Mouse (Mus musculus): ENCODE results near the gene Zfp248.

Zfp248 gene

GRCm38 (mm10) chr6:118455042-118455631 lies at the start of gene Zfp248:
Gene Zfp248, minus strand, starts transcription at chr6:118455528.
- DNase-seq (ENCODE audit: low read depth) = peak; percentile 85

- no peak for DNase-seq (ENCODE audit: low read depth)
These were observed 43.7 kb upstream of the Zfp248 start for GRCm38 (mm10) chr6:118499010-118499409.

- no peak for DNase-seq (ENCODE audit: low read depth)
These were observed 26.8 kb upstream of the Zfp248 start for GRCm38 (mm10) chr6:118482125-118482524.

- DNase-seq (ENCODE audit: low read depth) = no peak
These were observed 23.8 kb upstream of the Zfp248 start, which contains the start of gene Zfp9 for GRCm38 (mm10) chr6:118478957-118479708. Gene Zfp9, minus strand, starts transcription at chr6:118479320.

DNA sequence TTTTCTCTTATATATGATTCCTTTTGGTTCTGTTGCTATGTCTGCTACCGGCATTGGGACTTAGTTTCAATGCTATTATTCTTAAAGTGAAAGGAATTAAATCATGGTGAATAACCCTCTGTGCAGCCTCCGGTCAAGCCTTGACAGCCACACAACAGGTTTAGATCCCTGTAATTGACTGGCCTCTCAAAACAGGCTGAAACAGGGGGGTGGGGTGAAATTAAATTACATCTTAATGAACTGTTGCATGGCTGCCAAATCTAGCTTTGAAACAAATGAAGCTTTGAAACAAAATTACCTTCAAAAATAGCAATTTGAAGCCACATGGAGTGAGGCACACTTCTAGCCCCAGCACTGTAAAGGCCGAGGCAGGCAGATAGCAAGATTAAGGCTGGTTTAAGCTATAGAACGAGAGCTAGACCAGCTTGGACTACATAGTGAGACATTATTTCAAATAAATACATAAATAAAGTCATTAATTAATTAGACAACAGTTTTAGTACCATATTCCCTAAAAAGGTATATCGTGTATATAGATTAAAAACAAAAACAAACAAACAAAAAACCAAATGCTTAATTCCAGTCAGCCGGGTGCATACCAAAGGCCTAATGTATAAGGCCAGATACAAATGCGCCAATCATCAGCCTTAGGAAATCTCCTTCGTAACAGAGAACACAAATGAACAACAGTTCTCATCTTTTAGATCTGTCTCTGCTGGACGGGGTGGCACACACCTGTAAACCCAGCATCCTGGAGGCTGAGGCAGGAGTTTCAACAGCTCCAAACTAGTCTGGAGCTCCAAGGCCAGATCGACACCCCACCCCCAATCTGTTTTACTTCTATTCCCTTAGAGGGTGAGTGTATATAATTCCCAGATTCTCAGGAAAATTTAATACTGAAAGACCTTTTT lies 22.8 kb upstream of the Zfp248 start:
- no peak for DNase-seq (ENCODE audit: low read depth)

DNA sequence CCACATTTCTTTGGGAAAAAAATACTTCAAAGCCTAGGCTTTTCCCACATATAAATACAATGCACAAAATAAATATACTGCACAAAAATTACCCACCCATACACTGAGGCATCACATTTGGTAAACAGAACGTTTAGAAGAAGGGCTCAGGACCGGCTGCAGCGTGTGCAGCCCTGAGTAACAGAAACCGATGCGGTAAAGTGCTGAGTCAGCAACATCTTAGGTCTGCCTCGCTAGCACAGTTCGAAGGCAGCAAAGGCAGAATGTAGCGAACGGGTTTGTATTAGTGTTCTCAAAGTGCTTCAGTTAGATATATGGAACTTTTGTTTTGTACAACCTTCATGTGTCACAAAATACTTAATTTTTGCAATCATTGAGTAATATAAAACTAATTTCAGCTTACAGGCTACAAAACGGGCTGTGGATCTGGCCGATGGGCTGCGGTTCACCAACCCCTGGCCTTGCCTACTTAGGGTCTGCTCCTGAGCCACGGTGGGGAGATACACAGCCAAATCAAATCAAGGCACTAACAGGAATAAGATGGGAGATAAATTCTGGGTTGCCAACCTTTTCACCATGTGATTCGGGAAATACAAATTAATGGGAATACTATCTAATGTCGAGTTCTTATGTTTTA lies 6.9 kb upstream of the Zfp248 start:
- DNase-seq (ENCODE audit: low read depth) = no peak

DNA sequence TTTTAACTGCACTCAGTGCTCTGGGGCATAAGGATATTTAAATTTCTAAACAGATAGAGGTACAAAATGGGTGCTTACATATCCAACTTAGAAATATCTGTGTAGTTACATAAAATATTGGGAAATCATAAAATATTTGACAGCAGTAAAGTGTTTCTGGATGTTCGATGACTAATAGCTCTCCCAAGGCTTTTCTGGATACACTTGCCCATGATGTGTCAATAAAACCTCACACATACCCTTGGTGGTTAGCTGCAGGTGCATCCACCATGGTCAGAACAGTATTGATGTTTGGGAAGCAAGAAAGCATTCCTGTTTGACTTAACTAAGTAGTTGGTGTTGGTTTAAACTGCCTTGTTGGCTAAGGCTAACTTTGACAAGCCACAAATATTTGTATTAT lies 2.4 kb upstream of the Zfp248 start:
- no peak for DNase-seq (ENCODE audit: low read depth)

- peak; percentile 13 for DNase-seq (ENCODE audit: low read depth)
These were observed 876 bp downstream of the Zfp248 start for GRCm38 (mm10) chr6:118454452-118454851.

DNA sequence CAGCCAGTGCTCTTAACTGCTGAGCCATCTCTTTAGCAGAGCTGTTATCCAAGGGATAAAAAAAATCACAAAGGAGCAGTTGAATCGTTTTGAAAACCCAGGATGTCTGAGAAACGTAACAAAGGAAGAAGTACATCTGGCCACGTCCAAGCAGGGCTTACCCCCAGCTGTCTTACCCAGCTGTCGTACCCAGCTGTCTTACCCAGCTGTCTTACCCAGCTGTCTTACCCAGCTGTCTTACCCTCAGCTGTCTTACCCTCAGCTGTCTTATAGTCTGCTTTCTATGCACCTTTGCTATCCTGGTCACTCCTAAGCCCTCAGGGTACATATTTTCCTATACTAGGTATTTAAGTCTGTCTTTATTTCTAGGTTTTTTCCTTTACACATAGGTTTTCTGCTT lies 23.8 kb downstream of the Zfp248 start:
- no peak for DNase-seq (ENCODE audit: low read depth)

DNA sequence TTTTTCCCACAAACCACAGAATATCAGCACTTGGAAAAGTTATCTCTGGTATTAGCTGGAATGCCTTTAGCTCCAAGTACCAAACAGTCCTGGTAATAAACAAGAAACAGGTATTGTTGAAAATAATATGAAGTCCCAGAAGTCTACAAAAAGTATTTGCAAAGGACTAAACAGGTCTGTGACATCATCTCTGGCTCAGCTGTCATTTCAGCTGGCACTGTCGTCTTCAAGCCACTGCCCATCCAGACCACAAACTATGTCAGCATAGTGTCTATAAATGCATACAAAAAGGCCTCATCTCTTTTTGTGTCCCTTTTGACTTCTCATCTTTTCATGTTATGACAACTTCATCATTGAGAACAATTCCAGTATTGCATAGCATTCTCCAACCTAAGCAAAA lies 28.7 kb downstream of the Zfp248 start:
- no peak for DNase-seq (ENCODE audit: low read depth)

DNA sequence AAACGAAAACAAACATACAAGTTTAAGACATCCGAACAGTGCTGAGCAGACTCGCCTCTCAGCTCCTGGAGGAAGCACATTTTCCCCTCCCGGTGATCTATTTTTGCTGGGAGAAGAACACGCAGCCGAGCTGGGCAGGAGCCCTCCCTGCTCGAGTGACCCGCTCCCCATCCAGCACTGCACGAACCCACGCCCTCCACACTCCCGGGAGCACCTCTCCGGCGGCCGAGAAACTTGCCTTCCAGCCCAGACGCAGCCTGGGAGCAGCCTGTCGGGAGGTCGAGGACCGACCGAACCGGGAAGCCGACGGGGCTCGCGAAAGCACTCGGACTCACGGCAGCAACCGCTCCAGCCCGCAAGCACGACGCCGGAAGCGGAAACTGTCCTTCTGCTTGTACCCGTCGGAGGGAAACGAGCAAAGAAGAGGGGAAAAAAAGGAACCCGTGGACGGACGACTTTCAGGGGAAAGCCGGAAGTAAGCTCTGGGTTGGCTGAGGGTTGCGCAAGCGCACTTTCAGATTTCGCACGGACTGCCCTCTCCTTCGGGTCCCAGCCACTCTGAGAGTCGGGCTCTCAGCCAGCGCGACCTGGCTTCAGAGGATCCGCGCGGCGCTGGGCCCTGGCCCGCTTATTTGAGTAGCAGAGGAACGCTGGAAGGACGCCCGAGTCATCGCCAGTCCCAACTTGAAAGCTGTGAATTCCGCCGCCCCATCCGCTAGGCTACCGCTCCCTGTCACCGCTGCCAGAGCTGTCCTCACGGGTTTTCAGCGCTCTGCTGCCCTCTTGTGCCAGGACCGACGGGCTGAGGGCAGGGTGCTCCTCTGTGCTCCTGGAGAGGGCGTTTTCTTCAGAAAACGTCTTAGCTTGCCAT lies 36.0 kb downstream of the Zfp248 start, which contains the start of gene Bms1:
TSS of gene Bms1 (minus strand) at position 425 of the 871 bp plus-strand sequence.
- DNase-seq (ENCODE audit: low read depth) = peak; percentile 98

DNA sequence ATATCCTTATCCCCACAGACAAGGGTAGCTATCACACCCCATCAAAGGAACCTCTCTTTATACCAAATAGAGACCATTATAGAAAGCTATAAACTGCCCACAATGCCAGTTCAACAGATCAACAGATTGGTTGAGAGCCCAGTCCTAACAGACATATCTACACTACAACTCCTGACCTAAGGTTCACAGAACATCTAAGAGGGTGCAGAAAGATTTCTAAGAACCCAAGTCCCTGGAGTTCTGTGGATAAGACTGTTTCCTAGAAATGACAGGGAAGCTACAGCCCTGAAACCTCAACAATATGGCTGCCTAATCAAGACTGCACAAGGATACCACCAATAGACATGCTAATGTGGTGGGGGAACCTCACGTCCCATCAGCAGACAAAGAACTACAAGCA lies 44.9 kb downstream of the Zfp248 start:
- no peak for DNase-seq (ENCODE audit: low read depth)

- no peak for DNase-seq (ENCODE audit: low read depth)
These were observed 46.8 kb downstream of the Zfp248 start for GRCm38 (mm10) chr6:118408510-118408909.

- no peak for DNase-seq (ENCODE audit: low read depth)
These were observed 48.9 kb downstream of the Zfp248 start for GRCm38 (mm10) chr6:118406421-118406820.

DNA sequence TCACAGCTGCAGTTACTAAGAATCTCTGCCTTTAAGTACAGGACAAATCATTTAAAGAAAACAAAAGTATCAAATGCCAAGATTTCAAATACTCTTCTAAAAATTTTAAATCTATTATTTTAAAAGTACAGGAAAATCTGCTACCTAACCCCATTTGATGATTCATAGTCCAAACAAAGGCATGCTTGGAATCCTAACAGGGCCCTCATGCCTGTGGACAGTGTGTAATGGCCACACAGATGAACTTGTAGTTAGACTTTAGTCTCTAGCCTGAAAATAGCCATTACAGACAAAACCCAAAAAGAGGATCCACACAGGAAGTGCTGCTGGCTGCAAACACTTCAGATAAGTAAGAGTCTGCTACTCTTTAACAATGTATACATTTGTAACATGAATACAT lies 64.6 kb downstream of the Zfp248 start:
- DNase-seq (ENCODE audit: low read depth) = no peak

GRCm38 (mm10) chr6:118385962-118386361 lies 69.4 kb downstream of the Zfp248 start:
- DNase-seq (ENCODE audit: low read depth) = no peak

DNA sequence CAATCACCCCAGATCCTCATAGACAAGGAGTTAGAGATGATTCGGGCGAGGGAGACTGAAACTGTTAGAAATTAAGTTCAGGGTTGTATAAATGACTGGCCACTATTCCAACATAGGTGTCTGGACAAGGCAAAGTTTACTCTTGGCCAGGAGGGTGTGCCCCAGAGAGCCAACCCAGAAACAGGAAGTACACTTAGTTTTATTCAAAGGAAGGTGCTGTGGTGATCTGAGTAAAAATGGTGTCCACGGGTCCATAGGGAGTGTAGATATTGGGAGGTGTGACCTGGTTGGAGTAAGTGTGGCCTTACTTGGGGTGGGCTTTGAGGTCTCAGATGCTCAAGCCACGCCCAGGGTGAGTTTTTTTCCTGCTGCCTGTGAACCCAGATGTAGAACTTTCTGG lies 74.1 kb downstream of the Zfp248 start:
- no peak for DNase-seq (ENCODE audit: low read depth)

- no peak for DNase-seq (ENCODE audit: low read depth)
These were observed 74.7 kb downstream of the Zfp248 start for GRCm38 (mm10) chr6:118380630-118381029.

- DNase-seq (ENCODE audit: low read depth) = peak; percentile 63
These were observed 75.7 kb downstream of the Zfp248 start for GRCm38 (mm10) chr6:118379451-118380167.

- no peak for DNase-seq (ENCODE audit: low read depth)
These were observed 77.7 kb downstream of the Zfp248 start for GRCm38 (mm10) chr6:118377611-118378010.

Data from naive thymus-derived CD4-positive, alpha-beta T cell, adult 2 months (primary cell).